Mouse (Mus musculus) CH12.LX (cell line): ENCODE results near the gene Ttll5. TPM values are rescaled to one million over a fixed set of nuclear protein-coding genes. Genes with fewer than 3 reads are reported as not detected.

Experiments used
- DNase-seq: peaks from one replicate; pipeline ENCODE4 v3.0.0-alpha.2; 2013; ENCODE audit errors: extremely low read depth
- H3K27ac ChIP-seq: 2 replicates; pipeline ENCODE4 v1.5.1; 2012; ENCODE audit warnings: low read depth, mild to moderate bottlenecking, control low read depth, moderate library complexity; ENCODE audit not compliant: insufficient read depth
- H3K27me3 ChIP-seq: replicated peaks from 2 replicates; pipeline ENCODE3; 2012; ENCODE audit warnings: inconsistent platforms
- H3K36me3 ChIP-seq, 2 experiments: replicated peaks in 1 of 2; 2 replicates each; pipeline versions ENCODE3 to v1.6.1; 2012; ENCODE audit warnings: inconsistent platforms in 1 of 2, low read length in 1 of 2, mild to moderate bottlenecking in 1 of 2, mixed read lengths in 1 of 2, moderate library complexity in 1 of 2; ENCODE audit not compliant: control insufficient read depth in 1 of 2, insufficient read depth in 1 of 2
- H3K4me1 ChIP-seq, 2 experiments: 2 replicates each; pipeline ENCODE4 v1.6.1; 2012; ENCODE audit warnings: inconsistent platforms in 1 of 2, moderate library complexity in 1 of 2; ENCODE audit not compliant: insufficient read depth in 2 of 2, control insufficient read depth in 1 of 2
- H3K4me2 ChIP-seq: 2 replicates; pipeline ENCODE4 v1.6.1; 2012; ENCODE audit warnings: low read depth, mild to moderate bottlenecking, control low read depth; ENCODE audit not compliant: poor library complexity, insufficient read depth, severe bottlenecking
- H3K4me3 ChIP-seq, 3 experiments: fragments of 150-350 bp in 1 of 3; sonication (generic) in 1 of 3; replicated peaks in 1 of 3; 2 replicates each; pipeline versions ENCODE3 to v1.5.1; 2011 to 2012; ENCODE audit warnings: low read depth in 2 of 3, low read length in 2 of 3, mild to moderate bottlenecking in 2 of 3, moderate library complexity in 2 of 3, control low read depth in 1 of 3, improper control_type of control experiment in 1 of 3, inconsistent platforms in 1 of 3, mixed read lengths in 1 of 3; ENCODE audit not compliant: poor library complexity in 1 of 3
- H3K79me2 ChIP-seq: replicated peaks from 2 replicates; pipeline ENCODE4 v1.6.1; 2012; ENCODE audit warnings: mild to moderate bottlenecking, moderate library complexity; ENCODE audit not compliant: control insufficient read depth, poor library complexity, insufficient read depth, severe bottlenecking; ENCODE audit errors: extremely low read depth
- H3K9ac ChIP-seq: 2 replicates; pipeline ENCODE4 v1.6.1; 2012; ENCODE audit warnings: low read depth, mild to moderate bottlenecking, control low read depth, moderate library complexity; ENCODE audit not compliant: insufficient read depth
- H3K9me3 ChIP-seq: replicated peaks from 2 replicates; pipeline ENCODE3; 2012; ENCODE audit warnings: low read length, inconsistent platforms, mixed read lengths
- BHLHE40 ChIP-seq: IDR thresholded peaks from 2 replicates; pipeline ENCODE4 v1.6.1; 2011; ENCODE audit warnings: mild to moderate bottlenecking, low read depth, low read length, improper control_type of control experiment
- CHD1 ChIP-seq: IDR thresholded peaks from 2 replicates; pipeline ENCODE4 v1.6.1; 2012; ENCODE audit warnings: low read depth, low read length, improper control_type of control experiment, inconsistent platforms
- CHD2 ChIP-seq: IDR thresholded peaks from 2 replicates; pipeline ENCODE4 v1.6.1; 2011; ENCODE audit warnings: low read length, improper control_type of control experiment
- CTCF ChIP-seq, 2 experiments: IDR thresholded peaks in 1 of 2; conservative IDR thresholded peaks in 1 of 2; 2 replicates each; pipeline ENCODE4 v1.5.1; 2011 to 2012; ENCODE audit warnings: low read depth in 2 of 2, low read length in 2 of 2, improper control_type of control experiment in 1 of 2, inconsistent platforms in 1 of 2, mild to moderate bottlenecking in 1 of 2, moderate library complexity in 1 of 2
- E2F4 ChIP-seq: IDR thresholded peaks from 2 replicates; pipeline ENCODE4 v1.6.1; 2011; ENCODE audit warnings: low read depth, low read length, improper control_type of control experiment; ENCODE audit not compliant: insufficient replicate concordance
- ELF1 ChIP-seq: IDR thresholded peaks from 2 replicates; pipeline ENCODE4 v1.6.1; 2014; ENCODE audit warnings: low read depth, mild to moderate bottlenecking, inconsistent platforms, low read length, improper control_type of control experiment
- IRF4 ChIP-seq: IDR thresholded peaks from 2 replicates; pipeline ENCODE4 v1.6.1; 2014; ENCODE audit warnings: low read depth, mild to moderate bottlenecking, inconsistent platforms, low read length, improper control_type of control experiment
- JUN ChIP-seq: IDR thresholded peaks from 2 replicates; pipeline ENCODE4 v1.6.1; 2011; ENCODE audit warnings: low read depth, mild to moderate bottlenecking, low read length, improper control_type of control experiment, moderate library complexity; ENCODE audit not compliant: insufficient read depth
- KAT2A ChIP-seq: IDR thresholded peaks from 2 replicates; pipeline ENCODE4 v1.6.1; 2012; ENCODE audit warnings: low read length, improper control_type of control experiment, inconsistent platforms; ENCODE audit not compliant: insufficient replicate concordance
- MAFK ChIP-seq: IDR thresholded peaks from 2 replicates; pipeline ENCODE4 v1.6.1; 2011; ENCODE audit warnings: low read length, improper control_type of control experiment; ENCODE audit not compliant: insufficient replicate concordance
- MEF2A ChIP-seq: IDR thresholded peaks from 2 replicates; pipeline ENCODE4 v1.6.1; 2014; ENCODE audit warnings: low read depth, mild to moderate bottlenecking, inconsistent platforms, low read length, improper control_type of control experiment, borderline replicate concordance
- MXI1 ChIP-seq: IDR thresholded peaks from 2 replicates; pipeline ENCODE4 v1.6.1; 2011; ENCODE audit warnings: mild to moderate bottlenecking, low read depth, low read length, improper control_type of control experiment
- NELFE ChIP-seq: IDR thresholded peaks from 2 replicates; pipeline ENCODE4 v1.6.1; 2011; ENCODE audit warnings: low read depth, low read length, improper control_type of control experiment
- NRF1 ChIP-seq: IDR thresholded peaks from 2 replicates; pipeline ENCODE4 v1.6.1; 2014; ENCODE audit warnings: low read depth, mild to moderate bottlenecking, inconsistent platforms, low read length, improper control_type of control experiment, moderate library complexity
- PAX5 ChIP-seq: IDR thresholded peaks from 2 replicates; pipeline ENCODE4 v1.6.1; 2012; ENCODE audit warnings: low read length, inconsistent platforms, mixed read lengths
- POLR2A ChIP-seq: IDR thresholded peaks from 2 replicates; pipeline ENCODE4 v1.6.1; 2011; ENCODE audit warnings: low read depth, mild to moderate bottlenecking, improper control_type of control experiment, low read length
- RAD21 ChIP-seq: IDR thresholded peaks from 2 replicates; pipeline ENCODE4 v1.6.1; 2011; ENCODE audit warnings: low read depth, mild to moderate bottlenecking, low read length, improper control_type of control experiment, moderate library complexity
- RCOR1 ChIP-seq: conservative IDR thresholded peaks from 2 replicates; pipeline ENCODE4 v1.6.1; 2012; ENCODE audit warnings: low read depth, mild to moderate bottlenecking, inconsistent platforms, low read length, improper control_type of control experiment
- SIN3A ChIP-seq: IDR thresholded peaks from 2 replicates; pipeline ENCODE4 v1.6.1; 2012; ENCODE audit warnings: low read length, improper control_type of control experiment, inconsistent platforms
- SMC3 ChIP-seq: IDR thresholded peaks from 2 replicates; pipeline ENCODE4 v1.6.1; 2011; ENCODE audit warnings: low read depth, low read length, improper control_type of control experiment
- TCF12 ChIP-seq: IDR thresholded peaks from 2 replicates; pipeline ENCODE4 v1.6.1; 2014; ENCODE audit warnings: low read depth, mild to moderate bottlenecking, inconsistent platforms, low read length, improper control_type of control experiment
- UBTF ChIP-seq: IDR thresholded peaks from 2 replicates; pipeline ENCODE4 v1.6.1; 2012; ENCODE audit warnings: low read depth, mild to moderate bottlenecking, inconsistent platforms, low read length, improper control_type of control experiment, moderate library complexity
- USF1 ChIP-seq: IDR thresholded peaks from 2 replicates; pipeline ENCODE4 v1.6.1; 2014; ENCODE audit warnings: low read depth, mild to moderate bottlenecking, inconsistent platforms, low read length, improper control_type of control experiment
- USF2 ChIP-seq: conservative IDR thresholded peaks from 2 replicates; pipeline ENCODE4 v1.6.1; 2011; ENCODE audit warnings: low read depth, low read length, improper control_type of control experiment
- ZC3H11A ChIP-seq: IDR thresholded peaks from 2 replicates; pipeline ENCODE4 v1.6.1; 2012; ENCODE audit warnings: low read depth, mild to moderate bottlenecking, inconsistent platforms, low read length, improper control_type of control experiment
- ZKSCAN1 ChIP-seq: IDR thresholded peaks from 2 replicates; pipeline ENCODE4 v1.6.1; 2012; ENCODE audit warnings: low read depth, inconsistent platforms, low read length, improper control_type of control experiment, borderline replicate concordance
- ZMIZ1 ChIP-seq: IDR thresholded peaks from 2 replicates; pipeline ENCODE4 v1.6.1; 2012; ENCODE audit warnings: low read depth, mild to moderate bottlenecking, inconsistent platforms, low read length, improper control_type of control experiment
- ZNF384 ChIP-seq: IDR thresholded peaks from 2 replicates; pipeline ENCODE4 v1.6.1; 2012; ENCODE audit warnings: low read depth, low read length, improper control_type of control experiment, inconsistent platforms
- dilution Hi-C: fragments of 300-500 bp; cut with MboI; formaldehyde crosslinking; loops from 2 replicates; pipeline ENCODE4 v1.14.3; 2020; ENCODE audit warnings: low sequenced_read_pairs; ENCODE audit not compliant: extremely low pct_unique_long_range_greater_than_20kb, extremely low pct_ligation_motif_present
- in situ Hi-C: fragments of 300-500 bp; cut with MboI; formaldehyde crosslinking; loops from 3 replicates; pipeline ENCODE4 v1.14.3; 2019; ENCODE audit warnings: low sequenced_read_pairs, low pct_ligation_motif_present, low pct_unique_long_range_greater_than_20kb, mixed read lengths
- polyA plus RNA-seq: library from polyadenylated mRNA; unstranded; fragments of >175 nt; gene quantifications from 2 replicates; pipeline ENCODE4 v1.2.1, GENCODE M21; 2012; ENCODE audit warnings: low read depth; ENCODE audit not compliant: insufficient read length
- total RNA-seq, 2 experiments: library from RNA; depleted of rRNA; stranded (reverse); fragments of 300-350 nt in 1 of 2; fragments of >200 nt in 1 of 2; gene quantifications; 2 replicates each; pipeline ENCODE4 v1.2.3; 2012 to 2014

Gene Ttll5
- total and polyA plus RNA-seq, 3 experiments: 5.7 to 14.0 (median 8.7) TPM

DNA sequence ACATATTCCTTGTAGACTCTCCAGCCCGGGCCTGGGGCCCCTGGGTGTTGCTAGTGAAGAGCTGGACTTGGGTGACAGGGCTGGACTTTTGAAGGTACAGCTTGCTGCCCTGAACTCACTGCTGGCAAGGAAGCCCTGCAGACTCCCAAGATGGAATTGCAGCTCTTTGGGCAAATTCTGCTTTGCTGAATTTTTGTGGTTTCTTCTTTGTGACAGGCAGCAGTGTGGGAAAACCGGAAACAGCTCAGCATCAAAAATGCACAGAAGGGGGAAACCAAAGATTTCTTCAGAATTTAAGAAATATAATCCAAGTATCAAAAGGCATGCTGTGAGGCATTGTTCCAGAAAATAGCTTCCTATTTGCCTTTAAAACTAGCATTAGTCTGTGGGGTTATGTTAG is 189.7 kb downstream of the Ttll5 start:
- in situ Hi-C loops: no loop called here
- H3K36me3 ChIP-seq: peaks cover 0 to 17% of the 10 kb centered on the region in 2 experiments
- no peaks in the 10 kb centered on the region for H3K27me3 ChIP-seq
- H3K9ac ChIP-seq: no peak overlapping the region
- no peak overlapping the region for H3K4me3 ChIP-seq
- TF ChIP-seq SIN3A (no peak), JUN (no peak), BHLHE40 (no peak), NRF1 (no peak), MXI1 (no peak), MEF2A (no peak), PAX5 (no peak)
- H3K4me1 ChIP-seq: peaks cover 0 to 14% of the 10 kb centered on the region in 2 experiments; a peak in 2 of 4 replicates
- no peak overlapping the region for H3K27ac ChIP-seq
- no peak for DNase-seq
- no peaks in the 10 kb centered on the region for H3K79me2 ChIP-seq
- H3K9me3 ChIP-seq: no peaks in the 10 kb centered on the region
- dilution Hi-C loops: no loop called here
- H3K4me2 ChIP-seq: no peak overlapping the region

DNA sequence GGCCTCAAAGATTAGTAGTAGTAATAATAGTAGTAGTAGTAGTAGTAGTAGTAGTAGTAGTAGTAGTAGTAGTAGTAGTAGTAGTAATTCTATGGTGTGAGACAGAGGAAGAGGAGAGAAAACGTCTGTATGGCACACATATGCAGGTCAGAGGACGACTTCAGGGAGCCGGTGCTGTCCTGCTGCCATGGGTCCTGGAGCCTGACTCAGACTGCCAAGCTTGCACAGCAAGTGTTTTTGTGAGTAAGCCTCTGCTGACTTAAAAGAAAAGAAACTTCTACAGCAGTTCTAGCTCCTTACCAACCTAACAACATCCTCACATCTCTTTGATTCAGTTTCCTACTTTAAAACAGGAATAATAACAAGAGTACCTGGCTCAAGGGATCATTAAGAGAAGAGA is 190.2 kb downstream of the Ttll5 start:
- Histone ChIP-seq H3K36me3 (peaks cover 0 to 17% of the 10 kb centered on the region in 2 experiments), H3K9me3 (no peaks in the 10 kb centered on the region)
- dilution Hi-C loops: no loop called here

DNA sequence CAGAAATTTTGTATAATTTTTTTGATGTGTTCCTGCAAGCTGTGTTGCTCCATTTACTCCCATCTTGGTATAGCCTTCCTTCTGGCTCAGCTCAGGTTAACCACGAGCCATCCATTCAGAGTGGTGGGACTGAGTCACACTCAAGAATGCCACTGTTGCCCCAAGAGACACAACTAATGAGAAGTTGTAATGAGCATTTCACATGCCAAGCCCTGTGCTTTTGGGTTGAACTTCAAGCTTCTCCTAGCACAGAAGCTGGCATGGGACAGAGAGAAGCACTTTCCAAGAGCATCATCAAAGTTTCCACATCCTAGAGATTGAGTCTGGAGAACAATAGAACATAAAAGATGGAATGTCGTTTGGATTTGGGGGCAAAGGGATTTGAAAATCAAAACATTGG is 190.7 kb downstream of the Ttll5 start:
- in situ Hi-C loops: no loop called here
- dilution Hi-C loops: no loop called here
- no peak overlapping the region for H3K9ac ChIP-seq
- H3K27me3 ChIP-seq: no peaks in the 10 kb centered on the region
- peaks cover 0 to 14% of the 10 kb centered on the region in 2 experiments; a peak in 2 of 4 replicates for H3K4me1 ChIP-seq
- peaks cover 0 to 17% of the 10 kb centered on the region in 2 experiments for H3K36me3 ChIP-seq
- H3K27ac ChIP-seq: no peak overlapping the region
- H3K9me3 ChIP-seq: no peaks in the 10 kb centered on the region
- no peak for DNase-seq
- H3K79me2 ChIP-seq: no peaks in the 10 kb centered on the region
- TF ChIP-seq MAFK (no peak), TCF12 (no peak), BHLHE40 (no peak), E2F4 (no peak), NELFE (no peak), USF1 (no peak), ZNF384 (no peak), POLR2A (no peak), ZKSCAN1 (no peak), IRF4 (no peak), RAD21 (no peak), MXI1 (no peak), USF2 (no peak), CTCF (conservative IDR thresholded peaks at IDR 0.05 in 1 of 2, IDR thresholded peaks at IDR 0.05 in 1 of 2; ENCODE audit: low read depth in 2 of 2, low read length in 2 of 2) (no peak), CHD1 (no peak), CHD2 (no peak), MEF2A (no peak), KAT2A (no peak), ZC3H11A (no peak)
- H3K4me2 ChIP-seq: no peak overlapping the region
- no peak overlapping the region for H3K4me3 ChIP-seq

More for the DNA sequence above, 190.2 kb downstream of the Ttll5 start:
- Histone ChIP-seq H3K4me3 (no peak overlapping the region), H3K9ac (no peak overlapping the region), H3K4me1 (peaks cover 0 to 14% of the 10 kb centered on the region in 2 experiments; a peak in 2 of 4 replicates), H3K27me3 (no peaks in the 10 kb centered on the region)
- no peak for DNase-seq
- in situ Hi-C loops: no loop called here
- TF ChIP-seq ELF1 (no peak), MAFK (no peak), MEF2A (no peak), ZC3H11A (no peak), SMC3 (no peak), USF1 (no peak), ZMIZ1 (no peak), RCOR1 (no peak), UBTF (no peak), POLR2A (no peak)
- TF ChIP-seq, all 38 proteins: peak for 0
- no peak overlapping the region for H3K4me2 ChIP-seq
- H3K79me2 ChIP-seq: no peaks in the 10 kb centered on the region
- no peak overlapping the region for H3K27ac ChIP-seq
